Mouse (Mus musculus): ENCODE results near the gene Aurkaip1. TPM values are rescaled to one million over a fixed set of nuclear protein-coding genes. Genes with fewer than 3 reads are reported as not detected.

Gene Aurkaip1
- total RNA-seq, 1 experiment from 2014 or later = 136 TPM

DNA sequence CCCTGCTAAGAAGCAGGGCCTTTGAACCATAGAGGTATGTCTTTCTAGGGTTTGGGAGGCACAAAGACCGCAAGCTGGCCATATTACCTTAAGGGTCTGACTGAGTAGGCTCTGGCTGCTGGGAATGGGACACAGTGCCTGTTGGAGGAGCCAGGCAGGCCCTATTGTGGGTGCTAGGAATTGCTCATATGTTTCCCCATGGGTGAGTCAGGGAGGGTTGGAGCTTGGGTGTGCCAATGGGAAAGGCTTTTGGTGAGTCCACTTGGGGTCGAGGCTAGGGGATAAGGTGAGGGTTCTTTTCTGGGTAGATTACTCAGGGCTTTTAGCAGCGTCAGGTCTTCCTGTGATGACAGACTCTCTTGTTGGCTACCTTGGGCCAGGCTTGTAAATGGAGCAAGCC, 20.3 kb downstream of the Aurkaip1 start:
- peak; percentile 50 for DNase-seq

- DNase-seq = no peak
These were observed 20.9 kb downstream of the Aurkaip1 start for GRCm38 (mm10) chr4:155851951-155852411.

DNA sequence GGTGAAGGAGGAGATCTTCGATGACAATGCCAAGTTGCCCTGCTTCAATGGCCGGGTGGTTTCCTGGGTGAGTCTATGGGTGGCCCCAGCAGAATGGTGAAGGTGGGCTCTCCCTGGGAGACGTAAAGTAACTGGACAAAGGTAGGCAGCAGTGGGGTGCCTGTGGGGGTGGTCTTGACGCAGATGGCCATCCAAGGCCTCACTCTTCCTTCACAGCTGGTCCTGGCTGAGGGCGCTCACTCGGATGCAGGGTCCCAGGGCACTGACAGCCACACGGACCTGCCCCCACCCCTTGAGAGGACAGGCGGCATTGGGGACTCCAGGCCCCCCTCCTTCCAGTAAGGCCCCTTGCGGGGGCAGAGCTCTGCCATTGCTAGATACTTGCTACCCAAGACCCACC, 22.3 kb downstream of the Aurkaip1 start:
- no peak for DNase-seq

GRCm38 (mm10) chr4:155854991-155855390, 23.9 kb downstream of the Aurkaip1 start:
- no peak for DNase-seq

GRCm38 (mm10) chr4:155856071-155856470, 25.0 kb downstream of the Aurkaip1 start:
- no peak for DNase-seq

DNA sequence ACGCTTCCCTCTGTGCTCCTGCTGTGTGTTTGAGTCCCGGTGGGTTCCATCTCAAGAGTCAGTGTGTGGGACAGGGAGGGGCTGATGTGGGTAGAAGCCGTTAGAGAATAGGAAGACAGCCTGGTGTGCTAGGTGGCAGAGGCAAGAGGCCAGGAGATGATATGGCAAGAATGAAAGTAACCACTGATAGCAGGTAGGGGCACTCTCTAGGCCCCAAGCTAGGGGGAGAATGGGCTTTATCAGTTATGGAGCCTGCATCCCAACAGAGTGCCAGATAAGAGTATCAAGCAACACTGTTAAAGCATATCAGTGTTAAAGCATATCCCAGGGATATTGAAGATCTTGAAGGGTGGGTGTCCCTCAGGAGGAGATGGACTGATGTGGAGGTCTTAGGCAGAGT, 25.8 kb downstream of the Aurkaip1 start:
- no peak for DNase-seq

GRCm38 (mm10) chr4:155859318-155859717, 28.2 kb downstream of the Aurkaip1 start:
- DNase-seq = peak; percentile 82

- no peak for DNase-seq
These were observed 30.7 kb downstream of the Aurkaip1 start for GRCm38 (mm10) chr4:155861787-155862186.

DNA sequence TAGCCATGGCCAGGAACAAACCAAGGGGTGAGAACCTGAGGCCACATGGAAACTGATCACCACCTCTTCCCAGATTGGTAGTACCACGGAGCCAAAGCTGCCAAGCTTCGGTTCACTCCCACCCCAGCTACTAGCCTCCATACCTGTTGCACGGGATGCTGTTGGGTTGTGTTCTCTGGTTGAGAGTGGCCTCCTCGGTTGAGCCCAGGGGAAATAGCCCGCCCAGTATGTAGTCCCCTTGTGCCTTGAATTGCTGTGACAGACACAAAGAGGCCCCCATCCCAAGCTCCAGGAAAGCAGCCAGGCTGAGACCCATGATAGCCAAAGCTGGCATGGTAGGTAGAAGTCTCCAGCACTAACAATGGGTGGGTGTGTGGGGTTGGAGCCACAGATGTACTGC, 31.9 kb downstream of the Aurkaip1 start, which contains the start of gene Tas1r3:
Tas1r3 (minus strand) TSS at position 362 of the 400 bp plus-strand sequence.
- no peak for DNase-seq

DNA sequence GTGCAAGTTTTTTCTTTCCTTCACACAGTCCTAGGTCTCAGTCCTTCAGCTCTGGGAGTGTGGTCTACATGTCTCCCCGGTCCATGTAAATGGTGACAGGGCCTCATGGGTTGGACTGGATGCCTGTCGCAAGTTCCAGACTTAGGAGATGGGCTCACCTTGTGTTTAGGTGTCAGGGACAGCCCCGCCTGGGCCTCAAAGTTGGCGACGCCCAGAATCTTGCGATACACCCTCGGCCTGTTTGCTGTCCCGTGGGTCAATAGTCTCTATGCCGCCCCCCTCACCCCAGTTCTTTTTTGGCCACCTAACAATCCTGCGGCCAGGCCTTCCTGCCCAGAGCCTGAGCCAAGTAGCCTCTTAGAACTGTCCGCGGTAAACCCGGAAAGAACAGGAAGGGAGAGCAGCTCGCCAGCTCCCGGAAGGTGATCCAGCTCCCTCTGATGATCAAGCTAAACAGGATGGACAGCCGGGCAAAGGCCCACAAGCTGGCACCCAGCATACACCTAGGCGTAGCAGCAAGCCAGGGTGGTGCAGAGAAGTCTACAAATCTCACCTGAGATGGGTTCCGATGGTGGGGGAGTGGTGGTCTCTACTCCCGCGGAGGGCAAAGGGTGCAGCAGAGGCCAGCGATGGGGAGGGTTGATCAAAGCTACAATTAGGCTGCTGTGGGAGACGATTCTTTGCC, 37.7 kb downstream of the Aurkaip1 start:
- peak; percentile 43 for DNase-seq

GRCm38 (mm10) chr4:155869317-155870033, 38.4 kb downstream of the Aurkaip1 start, which contains the start of the genes Cptp and Ints11:
TSS of gene Cptp (minus strand) at chr4:155869440.
TSS of gene Ints11 (plus strand) at chr4:155869546.
- peak; percentile 99 for DNase-seq

DNA sequence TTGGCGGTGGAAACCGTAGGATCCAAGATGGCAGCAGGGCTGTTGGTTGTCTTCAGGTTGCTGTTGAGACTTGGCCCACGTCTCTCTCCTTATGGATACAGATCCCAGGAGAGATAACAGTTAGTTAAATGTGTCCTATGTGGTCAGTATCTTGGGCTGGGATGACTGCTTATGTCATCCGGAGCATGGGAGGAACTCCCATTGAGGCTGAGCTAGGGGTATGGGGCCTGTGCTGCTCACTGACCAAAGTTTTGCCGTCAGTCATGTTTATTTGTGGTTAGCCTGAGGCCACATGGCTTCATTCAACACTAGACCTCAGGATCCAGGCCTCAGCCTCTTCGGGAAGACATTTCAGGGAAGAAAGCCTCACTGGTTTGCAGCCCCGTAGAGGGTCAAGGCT, 40.3 kb downstream of the Aurkaip1 start:
- DNase-seq = peak; percentile 2

Small RNAs within 50 kb of the gene (microRNA-seq; reads per million reads assigned to microRNA genes)
- 0 reads per million in 2 experiments for gene Gm27743

Other genes with a start within 250 kb of the Aurkaip1 start
- 25.8 and 30.1 TPM in 2 replicates for gene Slc35e2, start 229.9 kb upstream of the Aurkaip1 start, total RNA-seq (2021)
- 56.4 and 59.3 TPM in 2 replicates for gene Cdk11b, start 206.4 kb upstream of the Aurkaip1 start, total RNA-seq (2021)
- gene Gm10563, start 185.9 kb upstream of the Aurkaip1 start, total RNA-seq (2021) = not detected in 2 replicates
- gene Mmp23, start 177.9 kb upstream of the Aurkaip1 start, total RNA-seq (2021) = 10.0 and 11.5 TPM in 2 replicates
- gene Mib2, start 162.1 kb upstream of the Aurkaip1 start, total RNA-seq (2021) = 38.5 and 41.6 TPM in 2 replicates
- gene Fndc10, start 136.9 kb upstream of the Aurkaip1 start, total RNA-seq (2021) = 34.8 and 45.9 TPM in 2 replicates
- 94.3 and 97.0 TPM in 2 replicates for gene Ssu72, start 126.5 kb upstream of the Aurkaip1 start, total RNA-seq (2021)
- 0.79 and 1.2 TPM in 2 replicates for gene Tmem240, start 96.5 kb upstream of the Aurkaip1 start, total RNA-seq (2021)
- 117 and 127 TPM in 2 replicates for gene Atad3a, start 70.2 kb upstream of the Aurkaip1 start, total RNA-seq (2021)
- gene Vwa1, start 56.6 kb upstream of the Aurkaip1 start, total RNA-seq (2021) = 5.2 and 5.5 TPM in 2 replicates
- gene Tmem88b, start 45.4 kb upstream of the Aurkaip1 start, total RNA-seq (2021) = 0.79 and 0.82 TPM in 2 replicates
- gene Ankrd65, start 40.8 kb upstream of the Aurkaip1 start, total RNA-seq (2021) = not detected in 2 replicates
- gene Mrpl20, start 28.4 kb upstream of the Aurkaip1 start, total RNA-seq (2021) = 194 and 200 TPM in 2 replicates
- gene Ccnl2, start 18.8 kb upstream of the Aurkaip1 start, total RNA-seq (2021) = 106 and 112 TPM in 2 replicates
- 40.6 and 44.3 TPM in 2 replicates for gene Mxra8, start 8.4 kb downstream of the Aurkaip1 start, total RNA-seq (2021)
- 54.8 and 66.4 TPM in 2 replicates for gene Dvl1, start 16.1 kb downstream of the Aurkaip1 start, total RNA-seq (2021)
- gene Tas1r3, start 32.1 kb downstream of the Aurkaip1 start, total RNA-seq (2021) = 0.19 and 0.56 TPM in 2 replicates
- gene Cptp, start 38.2 kb downstream of the Aurkaip1 start, total RNA-seq (2021) = 18.4 and 21.6 TPM in 2 replicates
- gene Ints11, start 38.3 kb downstream of the Aurkaip1 start, total RNA-seq (2021) = 26.4 and 32.5 TPM in 2 replicates
- 30.8 and 33.9 TPM in 2 replicates for gene Pusl1, start 60.5 kb downstream of the Aurkaip1 start, total RNA-seq (2021)
- 20.3 and 25.6 TPM in 2 replicates for gene Acap3, start 60.5 kb downstream of the Aurkaip1 start, total RNA-seq (2021)
- gene Ube2j2, start 112.6 kb downstream of the Aurkaip1 start, total RNA-seq (2021) = 76.3 and 78.4 TPM in 2 replicates
- 94.0 and 105 TPM in 2 replicates for gene C1qtnf12, start 131.0 kb downstream of the Aurkaip1 start, total RNA-seq (2021)
- gene B3galt6, start 161.4 kb downstream of the Aurkaip1 start, total RNA-seq (2021) = 5.8 and 6.5 TPM in 2 replicates
- gene Sdf4, start 161.6 kb downstream of the Aurkaip1 start, total RNA-seq (2021) = 209 and 225 TPM in 2 replicates
- gene Tnfrsf4, start 182.6 kb downstream of the Aurkaip1 start, total RNA-seq (2021) = 0.56 and 3.4 TPM in 2 replicates
- 2.4 TPM in 1 of 2 replicates, not detected in the other for gene Tnfrsf18, start 194.9 kb downstream of the Aurkaip1 start, total RNA-seq (2021)
- gene Ttll10, start 228.1 kb downstream of the Aurkaip1 start, total RNA-seq (2021) = 0.70 TPM in 1 of 2 replicates, not detected in the other